ENCODE assay signal across 9 mouse cellular contexts in genomic region chr7:35501995-35502394, GRCm38 (mm10). TPM values are rescaled to one million over a fixed set of nuclear protein-coding genes. Genes with fewer than 3 reads are reported as not detected.
A peak's percentile ranks its signal among the peaks of the same experiment; 100 is the strongest.
DNase-seq lines count a peak whose midpoint lies in the region; ATAC-seq lines count a peak whose summit lies in the region.
"Had no signal": no experiment of that assay in that cellular context is flagged by ENCODE, and none has a peak within 500 bp of the region (broad histone marks: within the 10 kb centered on the region; RNA-seq: fewer than 3 reads in every experiment).

No protein-coding gene starts in this region.

- WGBS in liver, embryonic 12.5 days (ENCODE audit: insufficient replicate concordance), result 24% methylated on average over 4 of the region's 4 CpGs
- WGBS in embryonic facial prominence, embryonic 11.5 days, result 20% methylated on average over 4 of the region's 4 CpGs

- ATAC-seq in liver, embryonic 12.5 days, result no peak
- no peak for ATAC-seq in embryonic facial prominence, embryonic 11.5 days (replicated peaks; ENCODE audit: insufficient number of reproducible peaks, low FRiP score, low TSS enrichment, low read depth)

- no peak overlapping the region for H3K9ac ChIP-seq in liver, embryonic 12.5 days
- no peak overlapping the region for H3K9ac ChIP-seq in embryonic facial prominence, embryonic 11.5 days (replicated peaks; ENCODE audit: low read length)

- no peak overlapping the region for H3K4me2 ChIP-seq in liver, embryonic 12.5 days
- no peak overlapping the region for H3K4me2 ChIP-seq in embryonic facial prominence, embryonic 11.5 days (ENCODE audit: low read depth, low read length)

- 0 out of 2 replicates have a peak, but pooled peaks cover 4% of the 10 kb centered on the region for H3K27me3 ChIP-seq in liver, embryonic 12.5 days (replicated peaks)
- no peaks in the 10 kb centered on the region for H3K27me3 ChIP-seq in embryonic facial prominence, embryonic 11.5 days (ENCODE audit: control insufficient read depth, insufficient read depth, low read length)

- no peak overlapping the region for H3K4me3 ChIP-seq in liver, embryonic 12.5 days
- no peak overlapping the region for H3K4me3 ChIP-seq in embryonic facial prominence, embryonic 11.5 days (ENCODE audit: low read depth, low read length)

- no peaks in the 10 kb centered on the region for H3K4me1 ChIP-seq in liver, embryonic 12.5 days
- H3K4me1 ChIP-seq in embryonic facial prominence, embryonic 11.5 days (ENCODE audit: control insufficient read depth, insufficient read depth, low read length), result no peaks in the 10 kb centered on the region

- H3K9me3 ChIP-seq in liver, embryonic 12.5 days (replicated peaks), result no peaks in the 10 kb centered on the region
- H3K9me3 ChIP-seq in embryonic facial prominence, embryonic 11.5 days (replicated peaks; ENCODE audit: control insufficient read depth, low read length), result no peaks in the 10 kb centered on the region

- peak; percentile 42 to 43 for DNase-seq in cerebellum, postnatal 10 days
- no peak for DNase-seq in cerebellum, adult 11-12 months
- DNase-seq in liver, result peak; percentile 8
- DNase-seq in embryonic facial prominence, embryonic 11.5 days (ENCODE audit: low spot score), result peak; percentile 61
- peak; percentile 30 for DNase-seq in mesoderm, embryonic 11.5 days (ENCODE audit: low read depth, low spot score)
- no peak for DNase-seq in ovary, postnatal 14 days (ENCODE audit: low spot score)
- DNase-seq in urinary bladder, postnatal 14 days (ENCODE audit: low spot score), result no peak

- no peaks in the 10 kb centered on the region for H3K36me3 ChIP-seq in liver, embryonic 12.5 days
- no peaks in the 10 kb centered on the region for H3K36me3 ChIP-seq in embryonic facial prominence, embryonic 11.5 days (replicated peaks; ENCODE audit: control insufficient read depth, insufficient read depth, low read depth, low read length)

- no peak overlapping the region for H3K27ac ChIP-seq in liver, embryonic 12.5 days
- H3K27ac ChIP-seq in embryonic facial prominence, embryonic 11.5 days (replicated peaks; ENCODE audit: low read depth, low read length), result no peak overlapping the region
- H3K27ac ChIP-seq: macrophage had no signal

RNA-seq across cellular contexts. Expression of gene Tdrd12, which starts 35.5 kb away (rescaled TPM):
- 0.30 TPM in 1 of 2 replicates, not detected in the other for polyA plus RNA-seq in liver, embryonic 12.5 days (2016; fragmentation: Nextera tagmentation; extraction: Ambion mirVana)
- polyA plus RNA-seq in embryonic facial prominence, embryonic 11.5 days (2014; fragmentation: Nextera tagmentation; extraction: Ambion mirVana), result 0.48 TPM in 1 of 2 replicates, not detected in the other

RNA-seq across cellular contexts. Expression of gene Slc7a9, which starts 53.4 kb away (rescaled TPM):
- 2.2 and 3.2 TPM in 2 replicates for polyA plus RNA-seq in liver, embryonic 12.5 days (2016; fragmentation: Nextera tagmentation; extraction: Ambion mirVana)
- polyA plus RNA-seq in embryonic facial prominence, embryonic 11.5 days (2014; fragmentation: Nextera tagmentation; extraction: Ambion mirVana), result 0.70 TPM in 1 of 2 replicates, not detected in the other
- polyA plus RNA-seq: macrophage had no signal

RNA-seq across cellular contexts. Expression of gene Nudt19, which starts 54.1 kb away (rescaled TPM):
- polyA plus RNA-seq in liver, embryonic 12.5 days (2016; fragmentation: Nextera tagmentation; extraction: Ambion mirVana), result 99.9 and 102 TPM in 2 replicates
- 49.1 TPM in 2 replicates for polyA plus RNA-seq in embryonic facial prominence, embryonic 11.5 days (2014; fragmentation: Nextera tagmentation; extraction: Ambion mirVana)

Comparison
In these comparisons a context has a peak if more than half of its experiments do, and no peak if none do; other contexts are left out.
1. DNase-seq: peak in cerebellum, postnatal 10 days (2 of 2), liver (single experiment), embryonic facial prominence, embryonic 11.5 days (single experiment) and mesoderm, embryonic 11.5 days (single experiment); none in cerebellum, adult 11-12 months (single experiment), ovary, postnatal 14 days (single experiment) and urinary bladder, postnatal 14 days (single experiment).